Mouse (Mus musculus): ENCODE data around the gene Rsad2. TPM values are rescaled to one million over a fixed set of nuclear protein-coding genes. Genes with fewer than 3 reads are reported as not detected.

Gene Rsad2
- polyA plus RNA-seq (2014; fragmentation: Illumina TruSeq; extraction: RNeasy Lipid Tissue Mini Kit (QIAGEN cat#74804); ENCODE audit: low read depth, low replicate concordance), result 84.2 TPM

DNA sequence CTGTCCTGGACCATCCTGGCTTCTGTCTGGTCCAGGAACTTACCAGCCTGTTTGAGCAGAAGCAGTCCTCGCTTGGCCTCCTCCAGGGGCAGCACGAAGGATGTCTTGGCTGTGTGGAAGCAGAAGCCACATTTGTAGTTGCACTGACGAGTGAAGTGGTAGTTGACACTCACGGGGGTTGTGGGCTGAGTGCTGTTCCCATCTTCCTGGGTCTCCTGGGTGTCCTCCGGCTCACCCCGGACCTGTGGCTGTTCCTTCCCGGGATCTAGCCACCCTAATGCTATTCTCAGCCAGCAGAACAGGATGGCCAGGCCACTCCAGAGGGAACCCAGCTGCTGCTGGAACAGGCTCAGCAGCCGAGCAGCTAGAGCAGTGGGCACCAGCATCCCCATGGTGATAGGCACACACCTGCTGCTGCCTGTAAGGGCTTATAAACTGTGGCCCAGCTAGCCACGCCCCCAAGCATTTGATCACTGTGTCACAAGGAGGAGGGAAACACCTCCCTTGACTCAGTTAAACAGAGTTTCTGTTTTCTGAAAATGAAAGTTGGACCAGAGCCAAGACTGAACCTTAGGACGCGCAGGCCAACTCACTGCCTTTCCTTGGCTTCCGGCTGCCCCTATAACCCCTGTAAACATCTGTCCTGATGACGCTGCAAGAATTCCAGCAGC lies at the start of gene Rsad2:
Gene Rsad2 (minus strand): TSS at position 425 of the 671 bp plus-strand sequence.

DNA sequence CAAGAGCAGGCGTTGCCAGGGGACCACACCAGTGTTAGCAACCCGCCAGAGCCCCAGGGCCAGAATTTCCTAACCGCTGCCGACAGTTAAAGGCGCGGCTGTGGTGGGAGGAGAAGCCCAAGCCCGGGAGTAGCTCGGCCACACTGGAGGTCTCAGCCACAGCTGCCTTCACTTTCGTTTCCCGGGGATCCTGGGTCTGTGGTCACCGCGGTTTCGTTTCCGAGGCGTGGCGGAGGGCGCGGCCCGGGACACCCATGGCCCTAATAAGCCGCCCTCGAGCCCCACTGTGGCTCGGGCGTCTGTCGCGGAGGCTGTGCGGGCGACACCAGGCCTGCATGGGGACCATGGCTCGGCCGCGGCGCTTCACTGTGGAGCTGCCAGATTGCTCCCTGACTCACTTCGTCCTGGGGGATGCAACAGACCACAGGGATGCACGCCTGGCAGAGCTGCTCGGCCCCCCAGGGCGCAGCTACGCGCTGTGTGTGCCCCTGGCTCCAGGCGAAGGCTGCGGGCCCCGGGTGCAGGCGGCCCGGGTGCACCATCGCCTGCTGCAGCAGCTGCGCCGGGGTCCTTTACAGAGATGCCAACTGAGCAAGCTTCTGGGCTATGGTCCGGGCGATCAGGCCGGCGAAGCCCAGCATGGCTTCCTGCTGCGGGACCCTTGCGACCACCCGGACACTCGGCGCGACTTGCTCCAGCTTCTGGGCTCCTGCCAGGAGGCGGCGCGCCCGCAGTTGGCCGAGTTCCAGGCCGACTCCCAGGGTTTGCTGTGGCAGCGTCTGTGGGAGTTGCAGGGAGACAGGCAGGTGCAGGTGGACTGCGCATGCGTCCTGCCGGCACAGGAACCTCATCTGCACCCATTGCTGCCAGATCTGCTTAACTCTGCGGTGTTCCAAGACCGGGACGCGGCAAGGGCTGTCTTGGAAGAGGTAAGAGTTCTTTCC lies 13.1 kb upstream of the Rsad2 start, which contains the start of gene Cmpk2:
Gene Cmpk2 (plus strand): TSS at position 107 of the 944 bp plus-strand sequence.

DNA sequence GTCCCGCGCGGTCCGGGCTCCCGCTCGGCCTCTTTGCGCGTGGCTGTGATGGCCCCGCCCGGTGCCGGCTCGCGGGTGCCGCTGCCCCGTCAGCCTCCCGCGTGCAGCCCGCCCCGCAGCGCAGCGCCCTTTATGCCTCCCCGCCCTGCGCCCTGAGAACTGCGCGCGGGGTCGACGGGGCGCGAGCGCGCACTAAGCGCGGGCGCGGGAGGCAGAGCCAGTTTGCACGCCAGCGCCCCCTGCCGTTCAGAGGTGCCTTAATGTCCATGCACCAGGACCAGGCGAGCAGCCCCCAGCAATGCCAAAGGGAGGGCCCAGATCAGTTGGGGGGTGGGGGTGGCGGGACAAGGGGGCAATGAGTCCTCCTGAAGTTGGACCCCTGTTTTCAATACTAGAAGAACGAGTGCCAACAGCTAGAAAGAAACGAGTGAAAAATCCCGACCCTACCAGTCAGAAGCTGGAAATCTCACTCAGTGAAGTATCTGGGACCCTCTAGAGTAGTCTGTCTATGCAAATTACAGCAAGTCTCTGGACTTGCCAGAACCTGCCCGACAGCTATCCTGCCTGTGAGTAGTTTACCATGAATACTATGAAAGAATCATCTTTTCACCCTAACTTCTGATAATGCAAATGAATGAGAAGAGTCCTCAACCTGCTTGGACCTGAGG lies 41.0 kb downstream of the Rsad2 start, which contains the start of gene Rnf144a:
Gene Rnf144a (minus strand): TSS at position 151 of the 668 bp plus-strand sequence.

Other genes starting within 250 kb of the Rsad2 start
- 62.5 TPM for gene Rnf144a, start 41.2 kb downstream of the Rsad2 start, polyA plus RNA-seq (2014; fragmentation: Illumina TruSeq; extraction: RNeasy Lipid Tissue Mini Kit (QIAGEN cat#74804); ENCODE audit: low read depth, low replicate concordance)
- gene Cmpk2, start 12.8 kb upstream of the Rsad2 start, polyA plus RNA-seq (2014; fragmentation: Illumina TruSeq; extraction: RNeasy Lipid Tissue Mini Kit (QIAGEN cat#74804); ENCODE audit: low read depth, low replicate concordance), result 48.8 TPM

All from adrenal gland, adult 10 weeks (tissue).